In genomic region chr6:126576566-126576965, GRCm38 (mm10) we compare ENCODE assay signal across 18 mouse cellular contexts. TPM values are rescaled to one million over a fixed set of nuclear protein-coding genes. Genes with fewer than 3 reads are reported as not detected.
"Had no signal": no experiment of that assay in that cellular context is flagged by ENCODE, and none has a peak within 500 bp of the region (broad histone marks: within the 10 kb centered on the region; RNA-seq: fewer than 3 reads in every experiment).

No protein-coding gene starts in this region.

- H3K27me3 ChIP-seq: liver, embryonic 13.5 days; midbrain, embryonic 12.5 days; midbrain, embryonic 15.5 days; neural tube, embryonic 13.5 days; stomach, embryonic 15.5 days had no signal

- H3K9ac ChIP-seq: liver, embryonic 13.5 days; midbrain, embryonic 12.5 days; midbrain, embryonic 15.5 days; neural tube, embryonic 13.5 days; stomach, embryonic 15.5 days had no signal

- DNase-seq: kidney, postnatal 25 days; layer of hippocampus, postnatal 36 days; liver, embryonic 13.5 days; lung, adult 2 months; lung, postnatal 14 days; lung, postnatal 4 days; retina, postnatal 1 day; right cerebral cortex, postnatal 25 days; spleen, adult 18-20 months; thymus, postnatal 25 days had no signal

- H3K4me1 ChIP-seq: liver, embryonic 13.5 days; midbrain, embryonic 12.5 days; midbrain, embryonic 15.5 days; stomach, embryonic 15.5 days had no signal

- H3K4me2 ChIP-seq: liver, embryonic 13.5 days; midbrain, embryonic 12.5 days; midbrain, embryonic 15.5 days; neural tube, embryonic 13.5 days; stomach, embryonic 15.5 days had no signal

- H3K36me3 ChIP-seq: liver, embryonic 13.5 days; midbrain, embryonic 12.5 days; midbrain, embryonic 15.5 days; neural tube, embryonic 13.5 days; stomach, embryonic 15.5 days had no signal

- H3K27ac ChIP-seq: kidney, postnatal 0 days; left cerebral cortex, adult 2 months; liver, embryonic 13.5 days; midbrain, embryonic 12.5 days; midbrain, embryonic 15.5 days; neural tube, embryonic 13.5 days; stomach, embryonic 15.5 days had no signal

- H3K9me3 ChIP-seq: liver, embryonic 13.5 days; midbrain, embryonic 12.5 days; midbrain, embryonic 15.5 days; neural tube, embryonic 13.5 days; stomach, embryonic 15.5 days had no signal

- ATAC-seq: midbrain, embryonic 15.5 days had no signal

- H3K4me3 ChIP-seq: left cerebral cortex, adult 2 months; liver, embryonic 13.5 days; midbrain, embryonic 12.5 days; midbrain, embryonic 15.5 days; myocyte; neural tube, embryonic 13.5 days; stomach, embryonic 15.5 days had no signal

RNA-seq across cellular contexts. Expression of gene Kcna5, which starts 41.4 kb away (rescaled TPM):
- polyA plus RNA-seq: liver, adult 2 months; myocyte had no signal
